Mouse (Mus musculus): ENCODE measurements around the gene Zfp61.

Gene Zfp61

DNA sequence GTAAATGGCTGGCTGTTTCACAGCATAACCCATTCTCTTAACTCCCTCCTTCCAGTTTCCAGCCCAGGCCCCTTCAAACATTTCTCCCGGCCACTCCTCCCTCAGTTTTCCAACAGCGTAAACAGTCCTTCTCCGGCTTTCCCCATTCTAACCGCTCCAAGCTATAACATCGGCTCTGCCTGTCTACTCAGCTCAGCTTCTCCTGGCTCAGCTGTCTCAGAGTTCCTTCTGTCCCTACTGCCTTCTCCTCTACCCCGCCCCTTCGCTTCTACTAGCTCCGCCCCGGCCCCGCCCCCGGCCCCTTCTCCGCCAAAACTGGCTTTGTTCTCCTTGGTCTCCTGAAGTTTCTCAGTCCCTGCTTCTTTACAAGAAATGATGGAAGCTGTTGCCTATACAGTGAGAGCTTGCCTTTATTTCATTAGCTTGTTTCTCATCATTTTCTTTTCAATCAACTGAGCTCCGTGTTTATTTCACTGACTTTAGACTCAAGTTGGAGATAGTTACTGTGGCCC lies at the start of gene Zfp61:
Gene Zfp61 (minus strand): TSS at position 462 of the 512 bp plus-strand sequence.
- DNase-seq = peak; percentile 44

DNA sequence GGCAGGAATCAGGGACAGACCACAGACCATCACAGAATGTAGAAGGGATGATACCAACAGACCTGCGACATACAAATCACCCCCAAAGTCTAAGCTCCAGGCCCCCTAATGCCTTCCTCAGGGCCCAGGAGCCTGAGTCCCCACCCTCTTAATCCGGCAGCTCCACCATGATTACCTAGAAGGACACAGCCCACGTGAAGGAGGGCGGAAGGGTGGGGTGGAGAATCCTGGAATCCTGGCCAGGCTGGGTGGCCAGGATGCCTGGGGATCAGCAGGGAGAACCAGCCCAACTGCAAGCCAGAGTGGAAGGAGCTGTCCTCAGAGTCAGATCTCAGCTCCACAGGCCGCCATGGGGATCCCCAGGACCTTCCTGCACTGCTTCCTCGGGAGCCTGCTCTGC lies 47.9 kb upstream of the Zfp61 start, which contains the start of gene Lypd5:
Gene Lypd5 (plus strand): TSS at position 301 of the 400 bp plus-strand sequence.
- DNase-seq = no peak

DNA sequence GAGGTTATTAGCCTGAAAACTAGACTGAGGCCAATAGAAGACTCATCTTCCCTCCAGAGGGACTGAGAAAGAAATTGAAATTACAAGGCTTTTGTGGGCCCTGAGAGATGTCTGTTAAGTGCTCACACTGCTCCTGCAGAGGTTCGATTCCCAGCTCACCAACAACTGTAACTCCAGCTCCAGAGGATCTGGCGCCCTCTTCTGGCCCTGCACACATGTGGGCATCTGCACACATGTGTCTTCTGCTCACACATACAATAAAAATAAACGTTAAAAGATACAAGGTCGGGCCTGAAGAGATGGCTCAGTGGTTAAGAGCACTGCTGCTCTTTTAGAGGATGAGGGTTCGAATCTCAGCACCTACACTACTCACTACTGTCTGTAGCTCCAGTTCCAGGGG lies 45.4 kb upstream of the Zfp61 start:
- DNase-seq = no peak

GRCm38 (mm10) chr7:24343701-24344272 lies 42.8 kb upstream of the Zfp61 start:
- no peak for DNase-seq

DNA sequence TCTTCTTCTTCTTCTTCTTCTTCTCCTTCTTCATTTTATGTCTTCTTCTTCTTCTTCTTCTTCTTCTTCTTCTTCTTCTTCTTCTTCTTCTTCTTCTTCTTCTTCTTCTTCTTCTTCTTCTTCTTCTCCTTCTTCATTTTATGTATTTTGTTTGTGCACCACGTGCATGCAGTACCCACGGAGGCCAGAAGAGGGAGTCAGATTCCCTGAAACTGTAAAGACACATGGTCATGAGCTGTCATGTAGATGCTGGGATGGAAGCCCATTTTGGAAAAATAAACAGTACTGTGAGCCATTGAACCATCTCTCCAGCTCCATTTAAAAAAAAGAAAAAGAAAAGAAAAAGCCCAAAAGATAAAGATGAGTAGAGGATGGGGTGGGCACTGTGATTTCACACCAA lies 37.2 kb upstream of the Zfp61 start:
- no peak for DNase-seq

GRCm38 (mm10) chr7:24335699-24336309 lies 34.8 kb upstream of the Zfp61 start:
- DNase-seq = peak; percentile 81

DNA sequence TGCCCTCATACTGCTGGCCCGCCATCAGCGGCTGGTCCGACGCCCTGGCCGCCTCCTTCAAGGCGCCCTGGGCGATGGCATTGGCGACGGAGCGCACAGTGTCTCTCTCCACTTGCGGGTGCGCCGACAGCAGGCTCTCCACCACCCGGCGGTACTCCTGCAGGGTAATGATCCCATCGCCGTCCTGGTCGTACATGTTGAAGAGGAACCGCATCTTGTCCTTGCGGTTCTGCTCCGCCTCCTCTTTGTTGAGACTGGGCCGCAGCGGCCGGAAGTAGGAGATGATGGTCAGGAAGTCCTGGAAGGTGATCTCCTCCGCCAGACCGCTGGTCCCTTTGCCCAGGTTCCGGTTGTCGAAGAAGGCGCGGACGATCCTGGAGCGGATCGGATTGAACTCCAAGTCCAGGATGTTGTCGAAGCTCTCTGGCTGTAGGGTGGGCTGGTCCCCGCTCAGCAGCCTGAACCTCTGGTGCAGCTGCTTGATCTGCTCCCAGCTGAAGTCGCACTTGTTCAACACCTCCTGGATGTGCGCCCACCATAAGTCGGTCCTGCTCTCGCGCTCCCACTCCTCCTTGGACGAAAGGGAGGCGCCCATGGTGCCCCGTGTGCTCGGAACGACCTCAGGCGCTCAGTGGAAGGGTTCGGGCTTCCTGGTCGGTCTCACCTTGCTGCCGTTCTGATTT lies 32.4 kb upstream of the Zfp61 start, which contains the start of gene Tescl:
Gene Tescl (minus strand): TSS at position 633 of the 683 bp plus-strand sequence.
- DNase-seq = peak; percentile 5

GRCm38 (mm10) chr7:24327281-24327975 lies 26.4 kb upstream of the Zfp61 start:
- DNase-seq = peak; percentile 36

GRCm38 (mm10) chr7:24326273-24327135 lies 25.5 kb upstream of the Zfp61 start:
- peak; percentile 15 for DNase-seq

DNA sequence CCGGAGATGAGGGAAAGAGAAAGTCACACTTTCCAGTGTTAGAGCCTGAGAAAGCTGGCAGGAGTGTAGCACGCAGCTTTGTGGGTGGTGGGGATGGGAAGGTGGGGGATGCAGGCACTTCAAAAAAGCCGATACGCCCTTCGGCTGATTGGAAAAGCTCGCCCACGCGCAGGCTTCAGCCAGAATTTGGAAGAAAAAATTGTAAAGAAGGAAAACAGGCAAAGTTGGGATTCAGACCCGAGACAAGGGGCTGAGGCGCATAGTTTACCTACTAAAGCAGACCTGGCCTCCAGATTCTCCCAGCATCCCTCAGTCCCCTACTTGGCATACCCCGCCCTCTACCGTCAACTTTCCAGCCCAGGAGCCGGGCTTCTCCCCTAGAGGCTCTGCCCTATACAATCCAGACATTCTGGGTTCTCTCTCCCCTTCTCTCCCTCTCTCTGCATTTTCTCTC lies 24.7 kb upstream of the Zfp61 start:
- DNase-seq = peak; percentile 17

DNA sequence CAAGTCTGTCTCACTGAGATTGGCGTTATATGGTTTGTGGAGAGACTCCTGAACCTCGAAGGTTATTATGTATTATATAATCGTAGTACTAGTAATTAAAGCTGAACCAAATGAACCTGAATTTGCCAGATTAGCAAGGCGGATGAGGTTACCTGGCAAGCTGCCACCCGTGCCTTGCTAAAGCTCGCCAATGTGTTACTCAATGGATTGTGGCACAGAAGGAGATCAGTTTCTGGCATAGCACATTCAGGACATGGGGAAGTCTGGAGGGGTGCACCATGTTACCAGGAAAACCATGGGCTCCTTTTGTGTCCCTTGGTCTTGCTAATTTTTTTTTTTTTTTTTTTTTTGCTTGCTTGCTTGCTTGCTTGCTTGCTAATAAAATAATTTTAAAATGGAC lies 24.2 kb upstream of the Zfp61 start:
- DNase-seq = peak; percentile 15

- DNase-seq = no peak
Observed at GRCm38 (mm10) chr7:24322593-24322992, 21.6 kb upstream of the Zfp61 start.

DNA sequence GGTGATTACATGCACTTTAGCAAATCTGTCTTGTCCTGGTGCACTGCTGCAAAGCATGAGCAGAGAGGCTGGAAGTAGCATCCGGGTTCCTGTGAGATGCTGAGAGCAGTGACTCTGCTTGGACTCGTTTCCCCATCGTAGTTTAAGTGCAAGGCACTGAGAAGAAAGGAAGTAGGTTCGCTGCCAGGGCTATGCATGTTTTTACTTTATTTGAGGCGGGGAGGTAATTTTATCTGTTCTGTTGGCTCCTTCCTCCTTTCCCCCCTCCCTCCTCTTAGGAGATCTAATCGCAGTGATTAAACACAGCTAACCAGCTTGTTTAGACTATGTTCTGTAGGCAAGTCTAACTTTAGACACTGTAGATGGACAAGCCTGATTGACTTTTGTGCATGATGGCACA lies 17.9 kb upstream of the Zfp61 start:
- DNase-seq = no peak

GRCm38 (mm10) chr7:24316567-24317092 lies 15.6 kb upstream of the Zfp61 start, which contains the start of gene Zfp94:
Gene Zfp94, minus strand, starts transcription at chr7:24316666.
- DNase-seq = peak; percentile 96

GRCm38 (mm10) chr7:24315726-24316566 lies 14.9 kb upstream of the Zfp61 start:
- no peak for DNase-seq

- peak; percentile 8 for DNase-seq
Observed at GRCm38 (mm10) chr7:24299823-24300481, 1.1 kb downstream of the Zfp61 start.

GRCm38 (mm10) chr7:24298973-24299708 lies 1.9 kb downstream of the Zfp61 start:
- DNase-seq = peak; percentile 84

- DNase-seq = peak; percentile 13
Observed at GRCm38 (mm10) chr7:24298635-24298972, 2.4 kb downstream of the Zfp61 start.

DNA sequence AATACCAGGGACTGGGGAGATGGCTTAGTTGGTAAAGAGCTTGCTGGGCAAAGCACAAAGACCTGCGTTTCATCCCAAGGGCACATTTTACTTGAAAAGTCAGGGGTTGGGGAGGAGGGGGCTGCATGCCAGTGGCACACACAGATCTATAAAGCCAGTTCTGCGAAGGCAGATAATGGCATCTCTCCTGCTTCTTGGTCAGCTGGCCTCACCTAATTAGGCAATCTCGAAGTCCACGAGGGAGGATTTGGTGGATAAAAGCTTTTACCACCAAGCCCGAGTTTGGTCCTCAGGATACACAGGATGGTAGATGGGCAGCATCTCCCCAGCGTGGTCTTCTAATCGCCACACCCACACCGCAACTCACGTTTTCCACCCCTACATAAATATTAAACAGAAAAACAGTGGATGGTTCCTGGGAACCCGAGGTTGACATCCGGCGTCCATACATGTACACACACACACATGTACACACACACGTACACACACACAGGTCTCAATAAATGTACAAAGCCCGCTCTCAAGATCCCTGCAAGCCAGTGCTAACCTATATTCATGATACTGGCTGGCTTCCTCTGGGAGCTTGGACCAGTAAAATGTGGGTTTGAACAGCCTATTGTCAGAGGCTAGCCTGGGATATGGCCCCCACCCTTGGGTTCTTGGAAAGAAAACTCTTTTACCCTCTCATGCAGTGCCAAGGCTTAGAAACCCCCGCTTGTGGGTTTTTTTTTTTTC lies 3.5 kb downstream of the Zfp61 start:
- no peak for DNase-seq

Data from lung, postnatal 10 days (tissue).